Mouse (Mus musculus) midbrain, postnatal 0 days (tissue): ENCODE results near the gene 1700013G24Rik. TPM values are rescaled to one million over a fixed set of nuclear protein-coding genes. Genes with fewer than 3 reads are reported as not detected.
A peak's percentile ranks its signal among the peaks of the same experiment; 100 is the strongest.

ENCODE experiments used
- ATAC-seq: fragments of 200-750 bp; cut with Nextera tagmentation; 2 replicates; pipeline ENCODE4 v1.8.0; 2017; ENCODE audit warnings: moderate number of reproducible peaks, mild to moderate bottlenecking, moderate TSS enrichment, moderate library complexity; ENCODE audit not compliant: low FRiP score
- DNase-seq: peaks from one replicate; pipeline ENCODE4 v3.0.0-alpha.2; 2015; ENCODE audit warnings: low spot score
- H3K27ac ChIP-seq: fragments of 300-500 bp; sonication (generic); 2 replicates; pipeline ENCODE4 v1.5.1; 2014; ENCODE audit warnings: low read depth, mild to moderate bottlenecking, low read length, mixed read lengths
- H3K27me3 ChIP-seq: fragments of 300-500 bp; sonication (generic); 2 replicates; pipeline ENCODE4 v1.6.1; 2014; ENCODE audit warnings: low read length, control low read depth, mixed read lengths; ENCODE audit not compliant: insufficient read depth
- H3K36me3 ChIP-seq: fragments of 300-500 bp; sonication (generic); 2 replicates; pipeline ENCODE4 v1.6.1; 2014; ENCODE audit warnings: low read length, control low read depth, mixed read lengths; ENCODE audit not compliant: insufficient read depth
- H3K4me1 ChIP-seq: fragments of 300-500 bp; sonication (generic); 2 replicates; pipeline ENCODE4 v1.6.1; 2014; ENCODE audit warnings: mild to moderate bottlenecking, control low read depth, antibody characterized with exemption, low read length, mixed read lengths; ENCODE audit not compliant: insufficient read depth
- H3K4me2 ChIP-seq: fragments of 300-500 bp; sonication (generic); 2 replicates; pipeline ENCODE4 v1.6.1; 2014; ENCODE audit warnings: low read depth, mild to moderate bottlenecking, low read length, mixed read lengths; ENCODE audit not compliant: poor library complexity, severe bottlenecking
- H3K4me3 ChIP-seq: fragments of 300-500 bp; sonication (generic); 2 replicates; pipeline ENCODE4 v1.5.1; 2014; ENCODE audit warnings: low read depth, mild to moderate bottlenecking, low read length, moderate library complexity
- H3K9ac ChIP-seq: fragments of 300-500 bp; sonication (generic); replicated peaks from 2 replicates; pipeline ENCODE4 v1.6.1; 2014; ENCODE audit warnings: mild to moderate bottlenecking, low read length, moderate library complexity, mixed read lengths; ENCODE audit not compliant: poor library complexity, severe bottlenecking
- H3K9me3 ChIP-seq: fragments of 300-500 bp; sonication (generic); 2 replicates; pipeline ENCODE4 v1.6.1; 2016; ENCODE audit warnings: low read length, control low read depth
- CTCF ChIP-seq: IDR thresholded peaks from 2 replicates; pipeline ENCODE4 v1.5.1; 2016; ENCODE audit warnings: antibody characterized with exemption, mild to moderate bottlenecking
- WGBS: fragments of 180-500 bp; shearing (Covaris S2); extraction: QIAGEN DNeasy Blood & Tissue Kit; methylation state at CpG from one replicate; pipeline ENCODE4 v1.1.7; 2014; 5-methylcytosine and 5-hydroxymethylcytosine counted together
- polyA plus RNA-seq: library from polyadenylated mRNA; unstranded; fragments of >200 nt; fragmentation: Nextera tagmentation; extraction: Ambion mirVana; gene quantifications from 2 replicates; pipeline ENCODE4 v1.2.1, GENCODE M21; 2015
- total RNA-seq: library from RNA; depleted of rRNA; stranded (reverse); fragments of >200 nt; gene quantifications from 2 replicates; pipeline ENCODE4 v1.2.3, GENCODE M21; 2014

Gene 1700013G24Rik
- total and polyA plus RNA-seq, 2 experiments from 2014 or later = not detected

- no peak for TF ChIP-seq CTCF
- no peak for DNase-seq
- H3K27ac ChIP-seq = no peak overlapping the region
- H3K9ac ChIP-seq = no peak overlapping the region
- H3K36me3 ChIP-seq = no peaks in the 10 kb centered on the region
- H3K4me1 ChIP-seq = peaks cover 3% of the 10 kb centered on the region; the same call in 1 of the 2 replicates
- no peak overlapping the region for H3K4me2 ChIP-seq
- no peaks in the 10 kb centered on the region for H3K27me3 ChIP-seq
- no peak for ATAC-seq
- 70% methylated on average over 13 of the region's 13 CpGs for WGBS
- no peaks in the 10 kb centered on the region for H3K9me3 ChIP-seq
- H3K4me3 ChIP-seq = no peak overlapping the region
These were observed 28.4 kb downstream of the 1700013G24Rik start for GRCm38 (mm10) chr4:137481381-137482030.

GRCm38 (mm10) chr4:137483871-137484270 lies 30.8 kb downstream of the 1700013G24Rik start:
- DNase-seq (no peak), ATAC-seq (no peak)
- H3K4me2 ChIP-seq = no peak overlapping the region
- H3K4me3 ChIP-seq = no peak overlapping the region
- no peaks in the 10 kb centered on the region for H3K36me3 ChIP-seq
- TF ChIP-seq CTCF = no peak
- H3K9me3 ChIP-seq = no peaks in the 10 kb centered on the region
- H3K4me1 ChIP-seq = peaks cover 6% of the 10 kb centered on the region; the same call in 1 of the 2 replicates
- 85% methylated on average over 16 of the region's 16 CpGs for WGBS
- H3K9ac ChIP-seq = no peak overlapping the region
- H3K27ac ChIP-seq = no peak overlapping the region
- H3K27me3 ChIP-seq = no peaks in the 10 kb centered on the region

DNA sequence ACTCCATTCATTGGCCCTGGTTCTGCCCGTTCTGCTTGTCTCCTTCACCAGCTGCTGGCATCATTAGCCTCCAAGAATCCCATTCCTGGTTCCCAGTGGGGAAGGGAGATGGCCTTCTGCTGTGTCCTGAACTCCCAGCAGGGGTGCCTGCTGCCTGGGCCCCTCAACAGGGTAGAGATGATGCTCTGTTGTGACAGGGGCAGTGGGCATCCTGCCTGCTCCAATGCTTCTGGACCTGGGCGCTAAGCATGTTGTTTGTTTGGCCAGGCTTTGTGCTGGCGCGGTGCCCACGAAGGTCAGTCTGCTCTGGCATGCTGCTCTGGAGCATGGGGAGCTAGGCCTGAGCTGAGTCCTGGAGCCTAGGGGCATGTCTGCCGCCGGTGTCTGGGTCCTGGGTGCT lies 31.5 kb downstream of the 1700013G24Rik start:
- no peak overlapping the region for H3K27ac ChIP-seq
- H3K4me2 ChIP-seq = no peak overlapping the region
- TF ChIP-seq CTCF = no peak
- H3K4me1 ChIP-seq = peaks cover 10% of the 10 kb centered on the region; the same call in 1 of the 2 replicates
- no peaks in the 10 kb centered on the region for H3K36me3 ChIP-seq
- H3K9me3 ChIP-seq = no peaks in the 10 kb centered on the region
- DNase-seq (peak; percentile 73), ATAC-seq (no peak)
- 61% methylated on average over 7 of the region's 7 CpGs for WGBS
- H3K4me3 ChIP-seq = no peak overlapping the region
- H3K27me3 ChIP-seq = no peaks in the 10 kb centered on the region
- H3K9ac ChIP-seq = no peak overlapping the region

- TF ChIP-seq CTCF = no peak
- no peak overlapping the region for H3K9ac ChIP-seq
- no peaks in the 10 kb centered on the region for H3K9me3 ChIP-seq
- H3K4me3 ChIP-seq = no peak overlapping the region
- no peak overlapping the region for H3K27ac ChIP-seq
- no peaks in the 10 kb centered on the region for H3K36me3 ChIP-seq
- no peak overlapping the region for H3K4me2 ChIP-seq
- ATAC-seq = no peak
- DNase-seq = no peak
- H3K27me3 ChIP-seq = no peaks in the 10 kb centered on the region
- peaks cover 10% of the 10 kb centered on the region; the same call in 1 of the 2 replicates for H3K4me1 ChIP-seq
- 54% methylated on average over 14 of the region's 14 CpGs for WGBS
These were observed 32.3 kb downstream of the 1700013G24Rik start for GRCm38 (mm10) chr4:137485258-137485960.

DNA sequence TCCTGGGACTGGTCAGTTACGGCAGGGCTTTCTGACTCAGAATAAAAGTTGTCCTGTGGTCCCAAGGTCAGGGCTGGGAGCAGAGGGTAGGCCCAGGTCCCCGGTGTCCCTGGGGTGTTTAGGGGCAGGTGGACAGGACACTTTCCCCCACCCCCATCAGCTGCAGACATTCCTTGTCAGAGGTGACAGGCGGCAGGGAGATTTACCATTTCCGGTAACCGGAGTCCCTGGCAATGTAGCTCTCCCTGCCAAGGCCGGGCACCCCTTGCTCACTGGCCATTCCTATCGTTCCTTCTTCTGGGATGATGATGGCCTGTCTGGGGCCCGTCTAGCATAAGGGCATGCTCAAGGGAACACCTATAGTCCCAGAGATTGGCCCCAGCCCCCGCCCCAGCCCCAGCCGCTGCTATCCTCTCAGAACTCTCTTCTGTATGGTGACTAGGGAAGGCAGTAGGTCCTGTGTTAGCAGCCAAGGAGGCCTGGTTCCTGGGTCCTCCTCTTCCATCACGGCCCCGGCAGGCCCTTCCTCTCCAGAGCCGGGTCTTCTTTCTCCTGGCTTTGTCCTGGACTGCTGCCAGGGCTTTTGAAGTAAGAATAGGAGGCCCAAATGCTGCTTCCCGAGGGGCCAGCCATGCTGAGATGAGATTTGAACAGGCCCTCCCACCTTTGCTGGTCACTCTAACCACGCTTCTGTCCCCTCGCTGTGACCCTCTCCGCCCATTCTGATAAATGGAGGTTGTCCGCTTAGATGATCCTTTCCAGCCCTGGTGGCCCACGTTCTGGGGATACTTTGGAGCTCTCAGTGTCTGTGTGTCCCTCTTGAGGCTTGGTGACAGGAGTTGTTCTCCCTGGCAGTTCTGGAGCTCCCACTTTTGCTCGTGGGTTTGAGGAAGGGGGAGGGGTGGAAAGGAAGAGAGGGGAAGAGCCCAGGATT lies 33.3 kb downstream of the 1700013G24Rik start:
- TF ChIP-seq CTCF = no peak
- Histone ChIP-seq H3K9me3 (no peaks in the 10 kb centered on the region), H3K9ac (no peak overlapping the region), H3K36me3 (no peaks in the 10 kb centered on the region), H3K27ac (peak overlapping the region; percentile 34; the same call in 1 of the 2 replicates), H3K27me3 (no peaks in the 10 kb centered on the region), H3K4me2 (no peak overlapping the region), H3K4me3 (no peak overlapping the region), H3K4me1 (peaks cover 10% of the 10 kb centered on the region; the same call in 1 of the 2 replicates)
- ATAC-seq = no peak
- 43% methylated on average over 20 of the region's 20 CpGs for WGBS
- DNase-seq = no peak
